Mouse (Mus musculus) cortical plate, adult 2 months (tissue): ENCODE results near the gene Fgfr2.

ENCODE experiments used
- CTCF ChIP-seq: fragments of 200-500 bp; IDR thresholded peaks from 2 replicates; pipeline ENCODE4 v1.5.1; 2011; ENCODE audit warnings: mild to moderate bottlenecking, control low read depth, low read length; ENCODE audit not compliant: insufficient read depth; ENCODE audit errors: extremely low read depth
- POLR2A ChIP-seq: fragments of 200-500 bp; IDR thresholded peaks from 2 replicates; pipeline ENCODE4 v1.6.1; 2011; ENCODE audit warnings: mild to moderate bottlenecking, low read length, control low read depth; ENCODE audit not compliant: insufficient read depth; ENCODE audit errors: extremely low read depth

GRCm38 (mm10) chr7:132484424-132484823, 638.7 kb downstream of the Fgfr2 start:
- TF ChIP-seq POLR2A (no peak), CTCF (no peak)
